Mouse (Mus musculus) embryonic facial prominence, embryonic 13.5 days (tissue): ENCODE measurements at regions not wholly inside any gene's neighbourhood (a gene's known extent, or its start where the extent isn't known, plus 50 kb on each side); places are given as distances from the start of the nearest gene placed in this dataset.
A peak's percentile ranks its signal among the peaks of the same experiment; 100 is the strongest.

ENCODE experiments used
- ATAC-seq: fragments of 200-750 bp; cut with Nextera tagmentation; 2 replicates; pipeline ENCODE4 v1.8.0; 2017; ENCODE audit warnings: low read depth; ENCODE audit not compliant: insufficient number of reproducible peaks, insufficient read depth, low FRiP score, low TSS enrichment
- H3K27ac ChIP-seq: fragments of 300-500 bp; sonication (generic); 2 replicates; pipeline ENCODE4 v1.5.1; 2015; ENCODE audit warnings: moderate library complexity, mild to moderate bottlenecking, inconsistent platforms
- H3K27me3 ChIP-seq: fragments of 300-500 bp; sonication (generic); 2 replicates; pipeline ENCODE4 v1.6.1; 2015; ENCODE audit warnings: mild to moderate bottlenecking, inconsistent platforms
- H3K36me3 ChIP-seq: fragments of 300-500 bp; sonication (generic); 2 replicates; pipeline ENCODE4 v1.6.1; 2015; ENCODE audit warnings: mild to moderate bottlenecking, inconsistent platforms
- H3K4me1 ChIP-seq: fragments of 300-500 bp; sonication (generic); 2 replicates; pipeline ENCODE4 v1.6.1; 2015; ENCODE audit warnings: inconsistent platforms
- H3K4me2 ChIP-seq: fragments of 300-500 bp; sonication (generic); 2 replicates; pipeline ENCODE4 v1.6.1; 2015; ENCODE audit warnings: moderate library complexity, mild to moderate bottlenecking, inconsistent platforms
- H3K4me3 ChIP-seq: fragments of 300-500 bp; sonication (generic); 2 replicates; pipeline ENCODE4 v1.5.1; 2015; ENCODE audit warnings: mild to moderate bottlenecking, inconsistent platforms
- H3K9ac ChIP-seq: fragments of 300-500 bp; sonication (generic); 2 replicates; pipeline ENCODE4 v1.6.1; 2015; ENCODE audit warnings: mild to moderate bottlenecking, inconsistent platforms
- H3K9me3 ChIP-seq: fragments of 300-500 bp; sonication (generic); 2 replicates; pipeline ENCODE4 v1.6.1; 2016; ENCODE audit warnings: inconsistent platforms
- WGBS: fragments of 180-500 bp; shearing (Covaris S2); methylation state at CpG from one replicate; pipeline ENCODE4 v1.1.7; 2015; ENCODE audit warnings: mixed read lengths; 5-methylcytosine and 5-hydroxymethylcytosine counted together

DNA sequence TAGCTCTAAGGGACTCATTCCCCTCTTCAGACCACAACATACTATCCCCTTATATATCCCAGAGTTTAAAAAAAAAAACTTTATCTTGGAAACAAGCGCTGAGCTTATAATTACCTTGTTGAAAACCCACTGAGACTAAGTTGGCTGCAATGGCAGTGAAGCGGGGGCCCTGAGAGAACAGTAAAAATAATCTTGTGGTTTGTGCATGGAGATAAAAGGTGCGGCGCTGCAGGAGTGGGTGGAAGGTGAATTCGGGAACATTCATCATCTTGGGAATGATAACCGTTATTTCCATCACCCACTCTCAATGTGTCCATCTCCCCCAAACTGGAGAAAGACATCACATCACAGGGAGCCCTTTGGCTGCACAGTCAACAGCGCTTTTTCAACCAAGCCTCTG, 327.9 kb downstream of the Insig2 start:
- WGBS, result 85% methylated on average over 7 of the region's 7 CpGs
- no peak for ATAC-seq
- H3K27me3 ChIP-seq, result no peaks in the 10 kb centered on the region

DNA sequence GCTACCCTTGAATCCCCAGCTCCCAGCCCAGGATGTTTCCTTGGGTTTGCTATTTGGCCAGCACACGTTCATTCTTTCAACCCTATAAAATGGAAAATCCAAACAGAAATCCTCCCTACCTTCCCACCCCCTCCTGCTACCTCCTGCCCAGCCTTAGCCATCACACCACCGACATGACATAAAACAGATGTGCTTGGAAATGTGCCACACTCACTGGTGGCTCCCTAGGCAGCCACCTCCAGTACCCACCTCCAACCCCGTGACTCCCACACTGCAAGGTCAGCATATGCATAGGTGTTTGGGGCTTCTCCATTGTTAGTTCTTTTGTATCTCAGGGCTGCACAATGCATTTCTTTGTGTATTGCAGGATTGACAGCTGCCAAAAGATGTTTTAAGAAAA, 327.2 kb downstream of the Insig2 start:
- no peaks in the 10 kb centered on the region for H3K27me3 ChIP-seq
- H3K4me1 ChIP-seq, result peaks cover 13% of the 10 kb centered on the region
- H3K27ac ChIP-seq, result no peak overlapping the region
- no peak for ATAC-seq
- no peak overlapping the region for H3K4me2 ChIP-seq
- H3K9me3 ChIP-seq, result 0 out of 2 replicates have a peak, but pooled peaks cover 5% of the 10 kb centered on the region
- WGBS, result 21% methylated on average over 3 of the region's 3 CpGs
- no peak overlapping the region for H3K9ac ChIP-seq
- no peak overlapping the region for H3K4me3 ChIP-seq
- H3K36me3 ChIP-seq, result no peaks in the 10 kb centered on the region

More for the DNA sequence above, 327.9 kb downstream of the Insig2 start:
- H3K36me3 ChIP-seq, result no peaks in the 10 kb centered on the region
- peaks cover 13% of the 10 kb centered on the region for H3K4me1 ChIP-seq
- H3K4me2 ChIP-seq, result no peak overlapping the region
- no peak overlapping the region for H3K9ac ChIP-seq
- no peak overlapping the region for H3K4me3 ChIP-seq
- no peak overlapping the region for H3K27ac ChIP-seq
- H3K9me3 ChIP-seq, result 0 out of 2 replicates have a peak, but pooled peaks cover 5% of the 10 kb centered on the region

DNA sequence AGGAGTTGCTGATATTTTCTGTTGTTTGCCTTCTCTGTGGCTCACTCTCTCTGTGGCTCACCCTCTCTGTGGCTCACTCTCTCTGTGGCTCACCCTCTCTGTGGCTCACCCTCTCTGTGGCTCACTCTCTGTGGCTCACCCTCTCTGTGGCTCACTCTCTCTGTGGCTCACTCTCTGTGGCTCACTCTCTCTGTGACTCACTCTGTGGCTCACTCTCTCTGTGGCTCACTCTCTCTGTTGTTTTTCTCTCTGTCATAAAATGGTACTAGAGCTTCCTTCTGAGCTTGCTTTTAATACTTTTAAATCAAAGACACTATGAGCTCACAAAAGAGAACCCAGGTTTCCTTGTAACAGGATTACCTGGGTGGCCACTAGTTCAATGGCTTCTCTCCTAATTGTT, 320.3 kb downstream of the Insig2 start:
- H3K27ac ChIP-seq, result no peak overlapping the region
- H3K4me3 ChIP-seq, result no peak overlapping the region
- no peaks in the 10 kb centered on the region for H3K36me3 ChIP-seq
- no peak overlapping the region for H3K4me2 ChIP-seq
- ATAC-seq, result no peak
- H3K27me3 ChIP-seq, result no peaks in the 10 kb centered on the region
- H3K9me3 ChIP-seq, result 0 out of 2 replicates have a peak, but pooled peaks cover 5% of the 10 kb centered on the region
- H3K4me1 ChIP-seq, result peaks cover 10% of the 10 kb centered on the region; the same call in 1 of the 2 replicates
- H3K9ac ChIP-seq, result no peak overlapping the region

DNA sequence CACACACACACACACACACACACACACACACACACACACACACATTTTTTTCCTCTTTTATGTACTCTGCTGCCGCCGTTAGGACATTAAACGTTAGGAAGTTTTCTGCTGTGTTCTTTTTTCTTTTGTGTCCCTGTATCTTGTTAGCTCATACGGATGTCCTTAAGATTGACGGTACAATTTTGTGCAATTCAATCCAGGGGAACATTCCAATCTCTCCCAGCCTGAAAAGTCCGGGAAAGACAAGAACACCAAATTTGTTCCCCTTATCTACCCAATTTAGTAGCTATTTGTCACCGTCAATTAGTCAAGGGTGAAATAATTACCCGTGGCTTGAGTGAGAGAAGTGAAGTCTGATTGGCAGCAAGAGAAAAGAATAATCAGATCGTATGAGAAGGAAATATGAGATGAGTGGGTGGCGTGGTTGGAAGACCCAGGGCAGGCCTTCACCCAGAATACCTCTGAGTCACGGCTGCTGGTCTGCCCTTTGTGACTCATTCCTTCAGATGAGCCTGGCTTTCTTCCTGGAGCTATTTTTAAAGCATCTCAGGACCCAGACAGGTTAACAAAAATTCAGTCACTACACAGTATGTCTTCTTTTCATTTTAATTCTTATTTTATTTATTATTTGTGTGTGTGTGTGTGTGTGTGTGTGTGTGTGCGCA, 318.4 kb downstream of the Insig2 start:
- ATAC-seq, result no peak
- H3K27me3 ChIP-seq, result no peaks in the 10 kb centered on the region
- no peak overlapping the region for H3K4me3 ChIP-seq
- peaks cover 10% of the 10 kb centered on the region; the same call in 1 of the 2 replicates for H3K4me1 ChIP-seq
- H3K9me3 ChIP-seq, result 0 out of 2 replicates have a peak, but pooled peaks cover 2% of the 10 kb centered on the region
- WGBS, result 22% methylated on average over 12 of the region's 12 CpGs
- no peaks in the 10 kb centered on the region for H3K36me3 ChIP-seq
- no peak overlapping the region for H3K9ac ChIP-seq
- H3K27ac ChIP-seq, result no peak overlapping the region
- no peak overlapping the region for H3K4me2 ChIP-seq

DNA sequence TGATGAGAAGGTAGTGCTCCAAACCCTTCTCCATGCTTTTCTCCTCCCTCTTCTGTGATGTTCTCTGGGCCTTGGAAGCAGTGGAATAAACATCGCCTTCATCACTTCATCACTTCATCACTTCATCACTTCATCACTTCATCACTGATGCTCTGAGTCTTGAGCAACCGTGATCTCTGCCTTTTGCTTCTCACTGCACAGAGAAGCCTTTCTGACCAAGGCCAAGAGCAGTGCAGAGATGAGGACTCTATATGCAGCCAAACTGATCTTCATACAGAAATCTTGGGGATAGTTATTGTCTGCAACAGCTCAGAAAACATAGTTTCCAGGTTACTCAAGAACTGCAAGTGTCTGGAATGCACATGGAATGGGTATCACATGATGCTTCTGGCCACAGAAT, 303.0 kb downstream of the Insig2 start:
- Histone ChIP-seq H3K36me3 (no peaks in the 10 kb centered on the region), H3K9me3 (no peaks in the 10 kb centered on the region), H3K27me3 (no peaks in the 10 kb centered on the region), H3K4me1 (no peaks in the 10 kb centered on the region), H3K4me2 (no peak overlapping the region), H3K27ac (no peak overlapping the region), H3K9ac (no peak overlapping the region), H3K4me3 (no peak overlapping the region)
- 94% methylated on average over 2 of the region's 2 CpGs for WGBS
- ATAC-seq, result no peak

DNA sequence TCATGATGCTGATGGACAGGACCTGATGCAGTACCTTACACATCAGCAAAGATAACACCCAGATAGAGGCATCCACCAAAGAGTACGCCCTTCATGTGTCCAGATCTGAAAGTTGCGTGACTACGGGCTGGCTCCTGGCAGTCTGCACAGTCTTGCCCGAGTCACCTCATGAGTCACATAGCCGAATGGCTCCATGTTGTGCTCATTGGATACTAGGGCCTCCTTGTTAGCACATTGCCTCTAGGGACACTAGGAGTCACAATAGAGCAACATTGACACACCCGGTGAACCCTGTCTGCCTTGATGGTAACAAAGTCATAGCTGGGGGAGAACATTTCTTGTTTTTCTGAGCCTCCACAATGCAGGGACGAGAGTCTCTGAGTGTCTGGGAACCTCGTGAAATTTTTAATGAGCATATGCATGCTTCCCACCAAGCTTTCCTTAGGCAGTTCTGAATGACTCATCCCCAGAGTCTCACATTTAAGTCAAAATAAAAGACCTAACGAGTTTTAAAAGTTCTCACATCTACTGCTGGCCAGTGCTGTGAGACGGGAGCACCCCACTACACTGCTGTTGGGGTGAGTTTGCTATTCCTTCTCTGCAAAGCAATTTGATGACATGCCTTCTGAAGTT, 297.5 kb downstream of the Insig2 start:
- H3K9me3 ChIP-seq, result no peaks in the 10 kb centered on the region
- H3K36me3 ChIP-seq, result no peaks in the 10 kb centered on the region
- no peak overlapping the region for H3K4me3 ChIP-seq
- no peak overlapping the region for H3K27ac ChIP-seq
- no peak for ATAC-seq
- H3K4me2 ChIP-seq, result no peak overlapping the region
- H3K4me1 ChIP-seq, result no peaks in the 10 kb centered on the region
- WGBS, result 89% methylated on average over 10 of the region's 10 CpGs
- no peaks in the 10 kb centered on the region for H3K27me3 ChIP-seq
- no peak overlapping the region for H3K9ac ChIP-seq

DNA sequence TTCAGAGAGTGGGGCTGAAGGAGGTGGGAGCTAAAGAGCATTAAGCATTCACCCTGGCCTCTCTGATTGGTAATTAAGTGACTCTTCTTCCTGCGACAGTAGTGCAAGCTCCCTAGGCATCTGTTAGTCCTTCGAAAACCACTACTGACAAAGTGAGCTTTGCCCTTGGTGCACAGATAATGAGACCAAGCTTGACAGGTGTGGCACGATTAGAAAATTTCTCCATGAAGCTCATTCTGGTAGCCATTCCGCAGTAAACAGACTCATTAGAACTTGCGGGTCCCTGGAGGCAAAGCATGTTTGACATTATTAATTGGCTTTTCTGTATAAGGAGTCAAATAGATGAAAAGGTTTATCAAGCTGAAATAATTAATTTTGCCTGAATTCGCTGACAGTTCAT, 285.8 kb downstream of the Insig2 start:
- H3K27me3 ChIP-seq, result peaks cover 11% of the 10 kb centered on the region; the same call in 1 of the 2 replicates
- no peak overlapping the region for H3K4me2 ChIP-seq
- H3K36me3 ChIP-seq, result no peaks in the 10 kb centered on the region
- WGBS, result 81% methylated on average over 6 of the region's 6 CpGs
- ATAC-seq, result no peak
- no peak overlapping the region for H3K4me3 ChIP-seq
- no peaks in the 10 kb centered on the region for H3K9me3 ChIP-seq
- H3K4me1 ChIP-seq, result peaks cover 7% of the 10 kb centered on the region
- no peak overlapping the region for H3K27ac ChIP-seq
- no peak overlapping the region for H3K9ac ChIP-seq

DNA sequence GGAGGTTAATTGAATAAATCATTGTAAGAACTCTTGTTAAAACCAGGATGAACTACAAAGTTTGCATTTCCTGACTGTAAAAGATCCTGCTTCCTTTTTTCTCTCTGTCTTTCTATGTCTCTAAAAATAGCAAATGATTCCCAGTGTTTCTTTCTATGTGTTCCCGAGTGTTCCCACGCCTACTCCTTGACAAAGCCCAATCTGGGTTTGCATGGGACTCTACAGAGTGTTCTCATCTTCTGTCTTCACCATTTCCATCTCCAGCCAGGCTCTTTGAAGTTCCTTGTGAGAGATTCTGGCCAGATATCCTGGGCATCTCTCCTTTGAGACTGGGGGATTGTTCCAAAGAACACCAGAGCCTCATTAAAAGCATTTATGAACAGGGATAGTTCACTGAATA, 285.0 kb downstream of the Insig2 start:
- ATAC-seq, result no peak
- H3K4me3 ChIP-seq, result no peak overlapping the region
- H3K36me3 ChIP-seq, result no peaks in the 10 kb centered on the region
- H3K4me1 ChIP-seq, result peaks cover 7% of the 10 kb centered on the region
- 74% methylated on average over 2 of the region's 2 CpGs for WGBS
- H3K4me2 ChIP-seq, result no peak overlapping the region
- no peaks in the 10 kb centered on the region for H3K9me3 ChIP-seq
- H3K27me3 ChIP-seq, result peaks cover 11% of the 10 kb centered on the region; the same call in 1 of the 2 replicates
- no peak overlapping the region for H3K9ac ChIP-seq
- no peak overlapping the region for H3K27ac ChIP-seq

DNA sequence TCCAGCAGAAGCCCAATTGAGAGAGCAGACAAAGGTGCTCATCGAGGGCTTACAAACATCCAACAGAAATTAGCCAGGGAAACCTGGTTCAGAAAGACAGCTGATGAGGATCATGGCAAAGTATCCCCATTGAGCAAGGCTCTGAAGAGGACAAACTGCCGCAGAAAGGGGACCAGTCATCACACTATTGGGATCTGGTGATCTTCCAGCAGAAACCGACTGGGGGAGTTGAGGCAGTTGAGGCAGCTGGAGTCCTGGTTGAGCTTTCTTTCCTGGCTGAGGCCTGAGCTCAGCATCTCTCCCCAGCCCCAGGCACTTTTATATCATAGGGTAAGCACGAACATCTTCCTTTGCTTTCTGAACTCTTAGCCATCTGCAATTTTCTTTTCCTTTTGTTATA, 282.7 kb downstream of the Insig2 start:
- Histone ChIP-seq H3K4me1 (peaks cover 7% of the 10 kb centered on the region), H3K9ac (no peak overlapping the region), H3K27ac (no peak overlapping the region), H3K9me3 (no peaks in the 10 kb centered on the region), H3K4me3 (no peak overlapping the region), H3K36me3 (no peaks in the 10 kb centered on the region), H3K27me3 (peaks cover 11% of the 10 kb centered on the region; the same call in 1 of the 2 replicates), H3K4me2 (no peak overlapping the region)
- ATAC-seq, result no peak
- 82% methylated on average over 4 of the region's 4 CpGs for WGBS

DNA sequence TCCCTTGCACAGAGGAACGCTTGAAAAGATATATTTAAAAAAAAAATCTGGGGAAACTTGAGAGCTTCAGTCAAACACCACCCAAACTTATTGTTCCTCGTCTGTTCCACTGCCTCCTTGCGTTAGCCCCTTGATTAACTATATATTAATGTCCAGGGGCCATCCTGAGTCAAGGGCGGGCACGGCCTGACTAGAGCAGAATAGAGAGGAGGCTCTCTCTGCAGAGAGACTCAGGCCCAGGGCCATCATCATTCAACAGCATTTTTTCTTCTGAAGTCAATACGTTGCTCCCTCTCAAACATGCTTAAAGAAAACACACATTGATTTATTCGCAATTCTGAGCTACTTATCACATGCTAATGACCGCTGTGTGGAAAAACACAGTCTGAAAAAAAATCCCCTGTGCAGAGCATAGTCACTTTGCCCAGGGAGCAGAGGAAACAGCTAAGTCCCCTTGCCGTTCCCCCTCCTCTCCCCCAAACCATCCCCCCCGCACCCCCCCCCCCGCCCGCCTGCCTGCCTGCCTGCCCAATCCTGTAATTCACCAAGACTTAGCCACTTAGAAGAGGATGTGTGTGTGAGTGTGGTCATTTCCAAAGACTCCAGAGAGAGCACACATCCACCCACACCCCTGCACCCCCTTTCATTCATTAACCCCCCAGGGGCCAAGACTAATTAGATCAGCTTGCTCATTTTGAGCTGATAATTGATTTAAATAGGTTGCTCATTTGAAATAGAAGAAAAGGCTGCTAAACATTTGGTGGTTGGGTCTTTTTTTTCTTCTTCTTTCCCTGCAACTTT, 281.5 kb downstream of the Insig2 start:
- no peak overlapping the region for H3K4me2 ChIP-seq
- peaks cover 13% of the 10 kb centered on the region; the same call in 1 of the 2 replicates for H3K27me3 ChIP-seq
- peaks cover 7% of the 10 kb centered on the region for H3K4me1 ChIP-seq
- 21% methylated on average over 12 of the region's 12 CpGs for WGBS
- no peak overlapping the region for H3K4me3 ChIP-seq
- 0 out of 2 replicates have a peak, but pooled peaks have one; percentile 26 for ATAC-seq
- H3K36me3 ChIP-seq, result no peaks in the 10 kb centered on the region
- no peak overlapping the region for H3K27ac ChIP-seq
- no peaks in the 10 kb centered on the region for H3K9me3 ChIP-seq
- H3K9ac ChIP-seq, result no peak overlapping the region

DNA sequence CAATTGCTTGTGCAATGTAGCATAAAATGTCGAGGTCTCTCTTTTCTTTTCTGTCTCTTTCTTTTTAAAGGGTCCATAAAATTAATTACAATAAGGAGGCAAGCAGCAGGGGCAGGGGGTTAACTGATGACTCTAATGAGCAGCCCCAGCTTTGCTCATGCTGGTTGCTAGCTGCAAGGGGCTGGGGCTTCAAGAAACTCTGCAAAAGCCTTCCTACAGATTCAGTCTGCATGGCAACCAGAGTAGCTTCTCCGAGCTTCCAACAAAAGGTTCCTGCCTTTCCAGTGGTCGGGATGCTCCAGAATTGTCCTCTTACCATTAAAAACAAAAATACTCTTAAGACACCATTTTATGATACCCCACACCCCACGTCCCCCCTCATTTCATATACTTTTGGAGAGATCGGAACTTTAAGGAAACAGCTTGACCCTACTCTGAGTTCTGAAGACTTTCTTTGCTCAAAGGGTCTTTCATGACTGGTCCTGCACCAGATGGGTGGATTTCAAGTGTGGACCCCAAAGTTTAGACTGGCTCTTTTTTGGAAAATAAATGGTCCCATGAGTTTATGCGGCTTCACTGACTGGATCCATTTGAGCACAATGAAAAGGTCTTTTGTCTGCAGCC, 280.8 kb downstream of the Insig2 start:
- Histone ChIP-seq H3K9me3 (no peaks in the 10 kb centered on the region), H3K4me2 (no peak overlapping the region), H3K4me1 (peaks cover 7% of the 10 kb centered on the region), H3K27me3 (peaks cover 12% of the 10 kb centered on the region; the same call in 1 of the 2 replicates), H3K9ac (no peak overlapping the region), H3K36me3 (no peaks in the 10 kb centered on the region), H3K27ac (no peak overlapping the region), H3K4me3 (no peak overlapping the region)
- no peak for ATAC-seq
- 35% methylated on average over 6 of the region's 6 CpGs for WGBS
